Mouse (Mus musculus): ENCODE results near the gene Zfp219. TPM values are rescaled to one million over a fixed set of nuclear protein-coding genes. Genes with fewer than 3 reads are reported as not detected.

Gene Zfp219
- polyA plus RNA-seq, 1 experiment: 13.6 TPM

DNA sequence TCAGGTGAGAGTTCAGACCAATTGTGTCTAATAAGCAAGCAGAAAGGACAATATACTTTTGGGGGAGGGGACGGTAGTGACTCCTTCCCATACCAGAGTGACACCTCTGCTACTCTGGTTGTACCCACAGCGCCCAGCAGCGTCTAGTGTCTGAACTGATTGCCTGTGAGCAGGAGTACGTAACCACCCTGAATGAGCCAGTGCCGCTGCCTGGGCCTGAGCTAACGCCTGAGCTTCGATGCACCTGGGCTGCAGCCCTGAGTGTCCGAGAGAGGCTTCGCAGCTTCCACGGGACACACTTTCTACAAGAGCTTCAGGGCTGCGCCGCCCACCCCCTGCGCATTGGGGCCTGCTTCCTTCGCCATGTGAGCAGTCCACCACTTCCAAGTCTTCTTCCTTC is 23.1 kb downstream of the Zfp219 start:
- no peaks in the 10 kb centered on the region for H3K27me3 ChIP-seq (ENCODE audit: control insufficient read depth, insufficient read depth, insufficient read length)
- H3ac ChIP-seq (ENCODE audit: control insufficient read depth, insufficient read length): no peak overlapping the region
- H3K4me2 ChIP-seq (ENCODE audit: low read depth): no peak overlapping the region
- no peak for TF ChIP-seq SRF (IDR thresholded peaks at IDR 0.05; ENCODE audit: control insufficient read depth, insufficient read length, low read depth)
- TF ChIP-seq USF1 (IDR thresholded peaks at IDR 0.05; ENCODE audit: low read depth): no peak
- no peak for TF ChIP-seq REST (IDR thresholded peaks at IDR 0.05; ENCODE audit: insufficient read depth, insufficient read length)
- TF ChIP-seq MYOD1 (IDR thresholded peaks at IDR 0.05; ENCODE audit: control insufficient read depth in 1 of 3, insufficient read length in 2 of 3, low read depth in 2 of 3): no peak
- TF ChIP-seq MYOG (IDR thresholded peaks at IDR 0.05; ENCODE audit: control insufficient read depth in 1 of 3, insufficient read depth in 1 of 3, insufficient read length in 2 of 3, low read depth in 2 of 3): no peak
- no peak for TF ChIP-seq TCF3 (IDR thresholded peaks at IDR 0.05; ENCODE audit: insufficient read length, low read depth)
- peak; percentile 21 for TF ChIP-seq POLR2AphosphoS2 (IDR thresholded peaks at IDR 0.05; ENCODE audit: insufficient read length, low read depth)
- H3K36me3 ChIP-seq (ENCODE audit: control insufficient read depth, insufficient read depth): peaks cover 37% of the 10 kb centered on the region
- H3K4me3 ChIP-seq: no peak overlapping the region
- H3K79me2 ChIP-seq (ENCODE audit: control insufficient read depth, insufficient read depth): no peaks in the 10 kb centered on the region

DNA sequence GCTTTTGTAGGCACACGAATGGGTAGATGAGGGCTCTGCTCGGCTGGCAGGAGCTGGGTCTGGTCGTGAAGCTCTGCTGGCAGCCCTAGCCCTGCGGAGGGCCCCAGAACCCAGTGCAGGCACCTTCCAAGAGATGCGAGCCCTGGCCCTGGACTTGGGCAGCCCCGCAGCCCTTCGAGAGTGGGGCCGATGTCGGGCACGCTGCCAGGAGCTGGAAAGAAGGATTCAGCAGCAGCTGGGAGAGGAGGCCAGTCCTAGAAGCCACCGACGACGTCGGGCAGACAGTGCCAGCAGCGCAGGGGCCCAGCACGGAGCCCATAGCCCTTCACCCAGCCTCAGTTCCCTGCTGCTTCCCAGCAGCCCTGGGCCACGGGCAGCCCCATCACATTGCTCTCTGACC is 23.7 kb downstream of the Zfp219 start:
- Histone ChIP-seq H3K27me3 (ENCODE audit: control insufficient read depth, insufficient read depth, insufficient read length) (no peaks in the 10 kb centered on the region), H3K4me2 (ENCODE audit: low read depth) (no peak overlapping the region), H3ac (ENCODE audit: control insufficient read depth, insufficient read length) (no peak overlapping the region), H3K79me2 (ENCODE audit: control insufficient read depth, insufficient read depth) (no peaks in the 10 kb centered on the region), H3K36me3 (ENCODE audit: control insufficient read depth, insufficient read depth) (peaks cover 32% of the 10 kb centered on the region), H3K4me3 (no peak overlapping the region)
- TF ChIP-seq TCF12 (IDR thresholded peaks at IDR 0.05; ENCODE audit: insufficient read depth, poor library complexity, severe bottlenecking) (no peak), CEBPB (IDR thresholded peaks at IDR 0.05; ENCODE audit: insufficient read depth, poor library complexity, severe bottlenecking) (no peak), MYOG (IDR thresholded peaks at IDR 0.05; ENCODE audit: control insufficient read depth in 1 of 3, insufficient read depth in 1 of 3, insufficient read length in 2 of 3, low read depth in 2 of 3) (no peak), TCF3 (IDR thresholded peaks at IDR 0.05; ENCODE audit: insufficient read length, low read depth) (no peak), USF1 (IDR thresholded peaks at IDR 0.05; ENCODE audit: low read depth) (no peak), E2F4 (IDR thresholded peaks at IDR 0.05; ENCODE audit: insufficient read depth) (no peak), MAX (IDR thresholded peaks at IDR 0.05; ENCODE audit: low read depth) (no peak), POLR2A (IDR thresholded peaks at IDR 0.05; ENCODE audit: insufficient read length, low read depth) (no peak), MYOD1 (IDR thresholded peaks at IDR 0.05; ENCODE audit: control insufficient read depth in 1 of 3, insufficient read length in 2 of 3, low read depth in 2 of 3) (no peak), REST (IDR thresholded peaks at IDR 0.05; ENCODE audit: insufficient read depth, insufficient read length) (no peak)

DNA sequence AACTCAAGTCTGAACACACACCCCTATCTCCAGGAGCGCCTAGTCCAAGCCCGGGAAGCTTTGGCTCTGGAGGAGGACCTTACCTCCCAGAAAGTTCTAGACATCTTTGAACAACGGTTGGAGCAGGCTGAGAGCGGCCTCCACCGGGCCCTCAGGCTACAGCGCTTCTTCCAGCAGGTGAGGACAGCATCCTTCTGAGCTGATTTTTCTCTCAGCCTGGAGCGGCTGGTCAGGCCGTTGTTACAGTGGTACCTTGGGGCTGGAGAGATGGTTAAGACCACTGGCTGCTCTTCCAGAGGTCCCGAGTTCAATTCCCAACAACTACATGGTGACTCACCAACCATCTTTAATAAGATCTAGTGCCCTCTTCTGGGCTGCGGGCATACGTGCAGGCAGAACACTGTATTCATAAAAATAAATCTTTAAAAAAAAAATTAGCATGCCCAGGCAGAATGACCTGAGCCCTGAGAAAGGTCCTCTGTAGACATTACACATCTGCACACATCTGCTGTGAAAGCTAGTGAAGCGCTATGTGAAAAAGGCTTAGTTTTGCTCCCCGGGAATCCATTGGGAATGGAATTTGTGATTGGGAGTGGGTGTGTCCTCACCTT is 24.2 kb downstream of the Zfp219 start:
- Histone ChIP-seq H3ac (ENCODE audit: control insufficient read depth, insufficient read length) (no peak overlapping the region), H3K4me3 (no peak overlapping the region), H3K4me2 (ENCODE audit: low read depth) (no peak overlapping the region), H3K36me3 (ENCODE audit: control insufficient read depth, insufficient read depth) (peaks cover 30% of the 10 kb centered on the region), H3K79me2 (ENCODE audit: control insufficient read depth, insufficient read depth) (no peaks in the 10 kb centered on the region), H3K27me3 (ENCODE audit: control insufficient read depth, insufficient read depth, insufficient read length) (no peaks in the 10 kb centered on the region)
- no peak for TF ChIP-seq E2F4 (IDR thresholded peaks at IDR 0.05; ENCODE audit: insufficient read depth)
- no peak for TF ChIP-seq MYOD1 (IDR thresholded peaks at IDR 0.05; ENCODE audit: control insufficient read depth in 1 of 3, insufficient read length in 2 of 3, low read depth in 2 of 3)
- TF ChIP-seq USF1 (IDR thresholded peaks at IDR 0.05; ENCODE audit: low read depth): no peak

DNA sequence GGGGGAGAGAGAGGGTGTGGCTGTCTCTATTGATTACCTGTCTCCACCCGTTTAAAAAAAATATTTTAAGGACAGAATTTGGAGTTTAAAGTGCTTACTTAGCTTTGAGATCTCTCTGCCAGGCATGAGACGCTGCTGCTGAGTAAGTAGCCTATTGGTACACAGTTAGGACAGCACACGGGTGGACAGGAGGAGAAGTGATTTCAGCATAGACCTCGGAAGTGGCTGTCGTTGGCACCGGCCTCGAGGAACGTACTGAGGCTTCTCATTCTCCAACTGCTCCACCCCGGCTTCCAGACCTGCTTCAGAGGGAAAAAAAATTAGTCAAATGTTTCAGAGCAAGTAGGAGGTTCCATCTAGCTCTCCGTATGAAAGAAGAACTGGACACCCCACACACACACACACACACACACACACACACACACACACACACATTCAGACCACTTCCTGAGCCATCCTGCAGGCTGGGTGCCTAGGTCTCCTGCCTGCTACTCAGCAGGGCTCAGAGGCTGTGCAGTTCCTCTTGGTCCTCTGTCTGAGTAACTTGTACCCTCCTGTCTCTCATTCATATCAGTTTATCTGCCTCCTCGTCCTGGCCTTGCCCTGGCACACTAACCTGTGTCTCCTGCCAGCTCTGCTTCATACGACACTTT is 25.2 kb downstream of the Zfp219 start:
- Histone ChIP-seq H3K4me3 (no peak overlapping the region), H3K36me3 (ENCODE audit: control insufficient read depth, insufficient read depth) (peaks cover 30% of the 10 kb centered on the region), H3K79me2 (ENCODE audit: control insufficient read depth, insufficient read depth) (no peaks in the 10 kb centered on the region), H3K27me3 (ENCODE audit: control insufficient read depth, insufficient read depth, insufficient read length) (no peaks in the 10 kb centered on the region), H3ac (ENCODE audit: control insufficient read depth, insufficient read length) (no peak overlapping the region), H3K4me2 (ENCODE audit: low read depth) (no peak overlapping the region)
- no peak for TF ChIP-seq POLR2AphosphoS2 (IDR thresholded peaks at IDR 0.05; ENCODE audit: insufficient read length, low read depth)
- no peak for TF ChIP-seq SRF (IDR thresholded peaks at IDR 0.05; ENCODE audit: control insufficient read depth, insufficient read length, low read depth)
- no peak for TF ChIP-seq USF1 (IDR thresholded peaks at IDR 0.05; ENCODE audit: low read depth)
- no peak for TF ChIP-seq E2F4 (IDR thresholded peaks at IDR 0.05; ENCODE audit: insufficient read depth)
- no peak for TF ChIP-seq MAX (IDR thresholded peaks at IDR 0.05; ENCODE audit: low read depth)
- no peak for TF ChIP-seq MYOD1 (IDR thresholded peaks at IDR 0.05; ENCODE audit: control insufficient read depth in 1 of 3, insufficient read length in 2 of 3, low read depth in 2 of 3)
- no peak for TF ChIP-seq TCF3 (IDR thresholded peaks at IDR 0.05; ENCODE audit: insufficient read length, low read depth)
- TF ChIP-seq CEBPB (IDR thresholded peaks at IDR 0.05; ENCODE audit: insufficient read depth, poor library complexity, severe bottlenecking): no peak
- no peak for TF ChIP-seq POLR2A (IDR thresholded peaks at IDR 0.05; ENCODE audit: insufficient read length, low read depth)
- TF ChIP-seq REST (IDR thresholded peaks at IDR 0.05; ENCODE audit: insufficient read depth, insufficient read length): no peak
- no peak for TF ChIP-seq MYOG (IDR thresholded peaks at IDR 0.05; ENCODE audit: control insufficient read depth in 1 of 3, insufficient read depth in 1 of 3, insufficient read length in 2 of 3, low read depth in 2 of 3)
- no peak for TF ChIP-seq TCF12 (IDR thresholded peaks at IDR 0.05; ENCODE audit: insufficient read depth, poor library complexity, severe bottlenecking)

DNA sequence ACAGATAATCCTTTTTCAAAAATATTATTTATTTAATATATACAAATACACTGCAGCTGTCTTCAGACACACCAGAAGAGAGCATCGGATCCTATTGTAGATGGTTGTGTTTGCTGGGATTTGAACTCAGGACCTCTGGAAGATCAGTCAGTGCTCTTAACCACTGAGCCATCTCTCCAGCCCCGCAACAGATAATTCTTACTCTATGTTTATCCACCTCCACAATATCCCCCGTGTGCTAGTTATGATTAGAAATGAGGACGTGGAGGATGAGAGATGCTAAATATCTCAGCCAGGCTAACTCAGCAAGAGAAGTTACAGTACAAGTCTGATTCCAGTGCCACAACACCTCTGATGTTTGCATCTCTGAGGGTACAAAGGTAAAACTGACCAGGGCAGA is 26.1 kb downstream of the Zfp219 start:
- Histone ChIP-seq H3K27me3 (ENCODE audit: control insufficient read depth, insufficient read depth, insufficient read length) (no peaks in the 10 kb centered on the region), H3K4me3 (no peak overlapping the region), H3ac (ENCODE audit: control insufficient read depth, insufficient read length) (no peak overlapping the region), H3K4me2 (ENCODE audit: low read depth) (no peak overlapping the region), H3K79me2 (ENCODE audit: control insufficient read depth, insufficient read depth) (no peaks in the 10 kb centered on the region), H3K36me3 (ENCODE audit: control insufficient read depth, insufficient read depth) (peaks cover 30% of the 10 kb centered on the region)
- no peak for TF ChIP-seq MAX (IDR thresholded peaks at IDR 0.05; ENCODE audit: low read depth)
- no peak for TF ChIP-seq TCF3 (IDR thresholded peaks at IDR 0.05; ENCODE audit: insufficient read length, low read depth)
- no peak for TF ChIP-seq MYOD1 (IDR thresholded peaks at IDR 0.05; ENCODE audit: control insufficient read depth in 1 of 3, insufficient read length in 2 of 3, low read depth in 2 of 3)
- no peak for TF ChIP-seq USF1 (IDR thresholded peaks at IDR 0.05; ENCODE audit: low read depth)
- no peak for TF ChIP-seq E2F4 (IDR thresholded peaks at IDR 0.05; ENCODE audit: insufficient read depth)
- TF ChIP-seq TCF12 (IDR thresholded peaks at IDR 0.05; ENCODE audit: insufficient read depth, poor library complexity, severe bottlenecking): no peak
- no peak for TF ChIP-seq SRF (IDR thresholded peaks at IDR 0.05; ENCODE audit: control insufficient read depth, insufficient read length, low read depth)
- TF ChIP-seq MYOG (IDR thresholded peaks at IDR 0.05; ENCODE audit: control insufficient read depth in 1 of 3, insufficient read depth in 1 of 3, insufficient read length in 2 of 3, low read depth in 2 of 3): no peak
- TF ChIP-seq REST (IDR thresholded peaks at IDR 0.05; ENCODE audit: insufficient read depth, insufficient read length): no peak
- TF ChIP-seq POLR2AphosphoS2 (IDR thresholded peaks at IDR 0.05; ENCODE audit: insufficient read length, low read depth): no peak
- no peak for TF ChIP-seq CEBPB (IDR thresholded peaks at IDR 0.05; ENCODE audit: insufficient read depth, poor library complexity, severe bottlenecking)
- TF ChIP-seq POLR2A (IDR thresholded peaks at IDR 0.05; ENCODE audit: insufficient read length, low read depth): no peak
